Mouse (Mus musculus) myocyte (in vitro differentiated cells): ENCODE measurements around the gene Abcd4.

Experiments
- CEBPB ChIP-seq: IDR thresholded peaks from 2 replicates; pipeline ENCODE4 v1.6.1; 2011; ENCODE audit warnings: mild to moderate bottlenecking, moderate library complexity; ENCODE audit not compliant: poor library complexity, insufficient read depth, severe bottlenecking
- E2F4 ChIP-seq: IDR thresholded peaks from one replicate; pipeline ENCODE4 v1.6.1; 2011; ENCODE audit warnings: mild to moderate bottlenecking, control low read depth, moderate library complexity; ENCODE audit not compliant: insufficient read depth
- MAX ChIP-seq: IDR thresholded peaks from one replicate; pipeline ENCODE4 v1.6.1; 2011; ENCODE audit warnings: low read depth, mild to moderate bottlenecking, control low read depth
- MYOD1 ChIP-seq, 3 experiments: IDR thresholded peaks; one replicate each; pipeline ENCODE4 v1.6.1; 2011; ENCODE audit warnings: control low read depth in 2 of 3, low read depth in 2 of 3, mild to moderate bottlenecking in 2 of 3, moderate library complexity in 1 of 3; ENCODE audit not compliant: insufficient read length in 2 of 3, control insufficient read depth in 1 of 3
- MYOG ChIP-seq, 3 experiments: IDR thresholded peaks; one replicate each; pipeline ENCODE4 v1.6.1; 2011; ENCODE audit warnings: control low read depth in 2 of 3, low read depth in 2 of 3, mild to moderate bottlenecking in 2 of 3; ENCODE audit not compliant: insufficient read length in 2 of 3, control insufficient read depth in 1 of 3, insufficient read depth in 1 of 3
- POLR2A ChIP-seq: IDR thresholded peaks from one replicate; pipeline ENCODE4 v1.6.1; 2011; ENCODE audit warnings: low read depth, mild to moderate bottlenecking, control low read depth, moderate library complexity; ENCODE audit not compliant: insufficient read length
- POLR2AphosphoS2 ChIP-seq: IDR thresholded peaks from one replicate; pipeline ENCODE4 v1.6.1; 2011; ENCODE audit warnings: low read depth, control low read depth; ENCODE audit not compliant: insufficient read length
- REST ChIP-seq: IDR thresholded peaks from one replicate; pipeline ENCODE4 v1.6.1; 2011; ENCODE audit warnings: mild to moderate bottlenecking, control low read depth, moderate library complexity; ENCODE audit not compliant: insufficient read depth, insufficient read length
- TCF12 ChIP-seq: IDR thresholded peaks from one replicate; pipeline ENCODE4 v1.6.1; 2011; ENCODE audit warnings: mild to moderate bottlenecking, control low read depth; ENCODE audit not compliant: poor library complexity, insufficient read depth, severe bottlenecking
- TCF3 ChIP-seq: IDR thresholded peaks from one replicate; pipeline ENCODE4 v1.6.1; 2011; ENCODE audit warnings: low read depth, control low read depth; ENCODE audit not compliant: insufficient read length
- USF1 ChIP-seq: IDR thresholded peaks from one replicate; pipeline ENCODE4 v1.6.1; 2011; ENCODE audit warnings: low read depth, mild to moderate bottlenecking, control low read depth, moderate library complexity

- no peak for TF ChIP-seq CEBPB
- TF ChIP-seq POLR2A = no peak
- no peak for TF ChIP-seq POLR2AphosphoS2
- TF ChIP-seq E2F4 = no peak
- no peak for TF ChIP-seq MAX
- TF ChIP-seq USF1 = no peak
- TF ChIP-seq MYOD1 (IDR thresholded peaks at IDR 0.05; ENCODE audit: control insufficient read depth in 1 of 3, insufficient read length in 2 of 3, low read depth in 2 of 3) = no peak
- TF ChIP-seq MYOG (IDR thresholded peaks at IDR 0.05; ENCODE audit: control insufficient read depth in 1 of 3, insufficient read depth in 1 of 3, insufficient read length in 2 of 3, low read depth in 2 of 3) = no peak
- no peak for TF ChIP-seq TCF12
- TF ChIP-seq REST = no peak
- no peak for TF ChIP-seq TCF3
Measured at GRCm38 (mm10) chr12:84640253-84640652, 23.0 kb upstream of the Abcd4 start.
